Mouse (Mus musculus) thymus, adult 2 months (tissue): ENCODE data around the gene Rtl8b.
"Not testable (repeated sequence)": the region's sequence is repeated elsewhere in the genome, so short reads cannot be mapped to it uniquely, and the experiment has no call there.

Source experiments
- CTCF ChIP-seq: fragments of 200-500 bp; IDR thresholded peaks from 2 replicates; pipeline ENCODE4 v1.5.1; 2012; ENCODE audit warnings: mild to moderate bottlenecking, control low read depth, low read length, moderate library complexity, borderline replicate concordance; ENCODE audit not compliant: control insufficient read depth, poor library complexity, insufficient read depth; ENCODE audit errors: extremely low read depth
- POLR2A ChIP-seq: fragments of 200-500 bp; IDR thresholded peaks from 2 replicates; pipeline ENCODE4 v1.6.1; 2012; ENCODE audit warnings: mild to moderate bottlenecking, low read length, control low read depth, moderate library complexity; ENCODE audit not compliant: control insufficient read depth, poor library complexity, insufficient read depth; ENCODE audit errors: extremely low read depth

GRCm38 (mm10) chrX:53684676-53685075 lies 14.5 kb upstream of the Rtl8b start:
- TF ChIP-seq CTCF, POLR2A: not testable (repeated sequence)
